Mouse (Mus musculus) lung, embryonic 16.5 days (tissue): Measurements from ENCODE around the gene Actl6b. TPM values are rescaled to one million over a fixed set of nuclear protein-coding genes. Genes with fewer than 3 reads are reported as not detected.

Experiments
- ATAC-seq: fragments of 200-750 bp; cut with Nextera tagmentation; 2 replicates; pipeline ENCODE4 v1.8.0; 2017; ENCODE audit warnings: low read depth, mild to moderate bottlenecking, moderate library complexity
- H3K27ac ChIP-seq: fragments of 300-500 bp; sonication (generic); 2 replicates; pipeline ENCODE4 v1.5.1; 2014; ENCODE audit warnings: mild to moderate bottlenecking, control low read depth, low read length
- H3K27me3 ChIP-seq: fragments of 300-500 bp; sonication (generic); 2 replicates; pipeline ENCODE4 v1.6.1; 2014; ENCODE audit warnings: low read depth, low read length, mixed read lengths; ENCODE audit not compliant: control insufficient read depth, insufficient read depth
- H3K36me3 ChIP-seq: fragments of 300-500 bp; sonication (generic); 2 replicates; pipeline ENCODE4 v1.6.1; 2014; ENCODE audit warnings: low read length; ENCODE audit not compliant: control insufficient read depth, insufficient read depth
- H3K4me1 ChIP-seq: fragments of 300-500 bp; sonication (generic); replicated peaks from 2 replicates; pipeline ENCODE4 v1.6.1; 2014; ENCODE audit warnings: low read length, mixed read lengths; ENCODE audit not compliant: control insufficient read depth, insufficient read depth
- H3K4me2 ChIP-seq: fragments of 300-500 bp; sonication (generic); 2 replicates; pipeline ENCODE4 v1.6.1; 2014; ENCODE audit warnings: low read depth, low read length, control low read depth
- H3K4me3 ChIP-seq: fragments of 300-500 bp; sonication (generic); 2 replicates; pipeline ENCODE4 v1.5.1; 2014; ENCODE audit warnings: mild to moderate bottlenecking, low read length, control low read depth
- H3K9ac ChIP-seq: fragments of 300-500 bp; sonication (generic); 2 replicates; pipeline ENCODE4 v1.6.1; 2014; ENCODE audit warnings: low read length, control low read depth
- H3K9me3 ChIP-seq: fragments of 300-500 bp; sonication (generic); 2 replicates; pipeline ENCODE4 v1.6.1; 2016; ENCODE audit warnings: low read length; ENCODE audit not compliant: control insufficient read depth
- WGBS: fragments of 180-500 bp; shearing (Covaris S2); extraction: QIAGEN DNeasy Blood & Tissue Kit; methylation state at CpG from one replicate; pipeline ENCODE4 v1.1.7; 2014; 5-methylcytosine and 5-hydroxymethylcytosine counted together
- polyA plus RNA-seq: library from polyadenylated mRNA; unstranded; fragments of >200 nt; fragmentation: Nextera tagmentation; extraction: Ambion mirVana; gene quantifications from 2 replicates; pipeline ENCODE4 v1.2.1, GENCODE M21; 2015

The Actl6b gene
- polyA plus RNA-seq, 1 experiment from 2014 or later: 0.51 TPM

GRCm38 (mm10) chr5:137544926-137545325 lies 8.4 kb upstream of the Actl6b start:
- no peak for ATAC-seq
- WGBS: 61% methylated on average over 6 of the region's 6 CpGs
- Histone ChIP-seq H3K4me2 (no peak overlapping the region), H3K27me3 (no peaks in the 10 kb centered on the region), H3K4me1 (no peaks in the 10 kb centered on the region), H3K27ac (no peak overlapping the region), H3K9me3 (no peaks in the 10 kb centered on the region), H3K36me3 (no peaks in the 10 kb centered on the region), H3K4me3 (no peak overlapping the region), H3K9ac (no peak overlapping the region)

DNA sequence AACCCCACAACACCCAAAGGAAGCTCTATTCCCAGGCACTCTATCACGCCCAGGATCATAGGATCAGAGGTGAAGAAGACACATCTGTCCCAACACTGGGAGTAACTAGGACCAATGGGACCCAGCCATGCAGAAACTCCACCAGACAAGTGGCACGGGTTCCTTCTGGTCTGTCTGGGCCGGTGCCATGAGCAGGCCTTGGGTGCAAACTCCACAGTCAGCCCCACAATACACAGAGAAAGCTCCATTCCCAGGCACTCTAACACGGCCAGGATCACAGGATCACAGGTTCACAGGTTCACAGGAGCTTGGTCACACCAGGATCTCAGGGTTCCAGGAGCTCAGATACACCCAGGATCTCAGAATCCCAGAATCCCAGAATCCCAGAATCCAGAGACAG lies 7.7 kb upstream of the Actl6b start:
- 67% methylated on average over 4 of the region's 4 CpGs for WGBS
- no peak for ATAC-seq

DNA sequence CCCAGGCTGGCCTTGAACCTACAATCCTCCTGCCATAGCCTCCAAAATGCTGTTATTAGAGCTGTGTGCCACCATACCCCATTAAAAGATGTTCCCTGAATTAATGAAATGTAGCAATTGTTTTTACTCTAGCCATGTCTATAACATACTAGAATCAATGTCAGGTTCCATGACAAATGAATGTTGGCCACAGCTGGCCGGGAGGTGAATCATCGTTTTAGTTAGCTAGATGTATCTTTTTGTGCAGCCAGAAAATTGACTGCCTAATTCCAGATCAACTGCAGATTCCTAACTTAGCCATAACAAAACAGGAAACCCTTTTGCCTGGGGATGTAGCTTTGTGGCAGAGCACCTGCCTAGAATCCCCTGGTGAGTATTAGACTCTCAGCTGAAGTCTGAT lies 3.5 kb upstream of the Actl6b start:
- H3K27ac ChIP-seq: no peak overlapping the region
- H3K36me3 ChIP-seq: no peaks in the 10 kb centered on the region
- H3K4me3 ChIP-seq: no peak overlapping the region
- H3K27me3 ChIP-seq: peaks cover 7% of the 10 kb centered on the region
- no peak overlapping the region for H3K4me2 ChIP-seq
- 67% methylated on average over 2 of the region's 2 CpGs for WGBS
- no peaks in the 10 kb centered on the region for H3K9me3 ChIP-seq
- ATAC-seq: no peak
- H3K9ac ChIP-seq: no peak overlapping the region
- no peaks in the 10 kb centered on the region for H3K4me1 ChIP-seq

More for the DNA sequence above, 7.7 kb upstream of the Actl6b start:
- no peaks in the 10 kb centered on the region for H3K9me3 ChIP-seq
- no peak overlapping the region for H3K9ac ChIP-seq
- H3K27me3 ChIP-seq: no peaks in the 10 kb centered on the region
- no peak overlapping the region for H3K4me3 ChIP-seq
- H3K36me3 ChIP-seq: no peaks in the 10 kb centered on the region
- no peaks in the 10 kb centered on the region for H3K4me1 ChIP-seq
- H3K27ac ChIP-seq: no peak overlapping the region
- no peak overlapping the region for H3K4me2 ChIP-seq

DNA sequence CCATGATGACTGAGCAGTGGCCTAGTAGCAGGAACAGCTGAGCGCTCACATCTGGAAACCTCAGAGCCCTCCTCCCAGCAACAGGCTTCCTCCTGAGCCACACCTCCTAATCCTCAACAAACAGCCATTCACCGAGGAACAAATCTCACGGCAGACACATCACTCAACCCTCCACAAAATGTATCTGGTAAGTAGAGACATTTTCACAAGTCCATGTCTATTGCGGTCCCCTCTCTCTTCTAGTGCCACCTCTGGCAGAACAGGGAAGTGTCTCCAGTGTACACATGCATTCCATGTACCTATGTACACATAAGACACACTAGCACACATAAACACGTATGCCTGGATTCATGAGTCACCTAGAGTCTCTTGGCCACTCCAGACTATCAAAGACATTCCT lies 2.2 kb upstream of the Actl6b start:
- no peak for ATAC-seq
- peaks cover 7% of the 10 kb centered on the region for H3K27me3 ChIP-seq
- H3K4me3 ChIP-seq: no peak overlapping the region
- no peak overlapping the region for H3K27ac ChIP-seq
- H3K4me2 ChIP-seq: no peak overlapping the region
- H3K4me1 ChIP-seq: no peaks in the 10 kb centered on the region
- H3K36me3 ChIP-seq: no peaks in the 10 kb centered on the region
- 68% methylated on average over 5 of the region's 5 CpGs for WGBS
- no peaks in the 10 kb centered on the region for H3K9me3 ChIP-seq
- H3K9ac ChIP-seq: no peak overlapping the region

- no peaks in the 10 kb centered on the region for H3K36me3 ChIP-seq
- 24% methylated on average over 6 of the region's 6 CpGs for WGBS
- H3K4me3 ChIP-seq: peak overlapping the region; percentile 16; the same call in 1 of the 2 replicates
- H3K4me2 ChIP-seq: peak overlapping the region; percentile 46
- H3K27ac ChIP-seq: no peak overlapping the region
- H3K9me3 ChIP-seq: no peaks in the 10 kb centered on the region
- peaks cover 7% of the 10 kb centered on the region for H3K27me3 ChIP-seq
- no peak for ATAC-seq
- no peak overlapping the region for H3K9ac ChIP-seq
- H3K4me1 ChIP-seq: no peaks in the 10 kb centered on the region
These were observed 317 bp upstream of the Actl6b start for GRCm38 (mm10) chr5:137553000-137553399.

GRCm38 (mm10) chr5:137553898-137554297 lies 581 bp downstream of the Actl6b start:
- Histone ChIP-seq H3K4me3 (peak overlapping the region; percentile 12; the same call in 1 of the 2 replicates), H3K27me3 (peaks cover 7% of the 10 kb centered on the region), H3K36me3 (no peaks in the 10 kb centered on the region), H3K4me2 (no peak overlapping the region), H3K27ac (no peak overlapping the region), H3K9me3 (no peaks in the 10 kb centered on the region), H3K9ac (no peak overlapping the region), H3K4me1 (no peaks in the 10 kb centered on the region)
- WGBS: 42% methylated on average over 11 of the region's 11 CpGs
- ATAC-seq: no peak

DNA sequence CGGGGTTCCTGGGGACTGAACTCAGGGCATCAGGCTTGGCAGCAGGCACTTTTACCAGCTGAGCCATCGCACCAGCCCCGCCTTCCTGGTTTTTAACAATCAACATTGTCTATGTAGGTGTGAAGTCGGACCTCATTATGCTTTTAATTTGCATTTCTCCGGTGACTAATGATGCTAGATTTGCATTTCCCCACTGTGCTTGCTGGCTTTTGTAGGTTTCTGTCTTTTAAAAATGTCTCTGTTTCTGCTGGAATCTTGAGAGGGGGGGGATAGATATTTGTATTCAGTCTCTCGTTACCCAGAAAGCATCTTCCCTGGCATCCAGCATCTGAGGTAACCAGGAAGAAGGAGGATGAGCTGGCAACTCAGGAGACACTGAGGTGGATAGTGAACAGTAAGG lies 8.2 kb downstream of the Actl6b start:
- Histone ChIP-seq H3K9me3 (no peaks in the 10 kb centered on the region), H3K4me3 (no peak overlapping the region), H3K36me3 (no peaks in the 10 kb centered on the region), H3K4me2 (no peak overlapping the region), H3K27me3 (no peaks in the 10 kb centered on the region), H3K4me1 (no peaks in the 10 kb centered on the region), H3K9ac (no peak overlapping the region), H3K27ac (no peak overlapping the region)
- 62% methylated on average over 6 of the region's 6 CpGs for WGBS
- no peak for ATAC-seq

DNA sequence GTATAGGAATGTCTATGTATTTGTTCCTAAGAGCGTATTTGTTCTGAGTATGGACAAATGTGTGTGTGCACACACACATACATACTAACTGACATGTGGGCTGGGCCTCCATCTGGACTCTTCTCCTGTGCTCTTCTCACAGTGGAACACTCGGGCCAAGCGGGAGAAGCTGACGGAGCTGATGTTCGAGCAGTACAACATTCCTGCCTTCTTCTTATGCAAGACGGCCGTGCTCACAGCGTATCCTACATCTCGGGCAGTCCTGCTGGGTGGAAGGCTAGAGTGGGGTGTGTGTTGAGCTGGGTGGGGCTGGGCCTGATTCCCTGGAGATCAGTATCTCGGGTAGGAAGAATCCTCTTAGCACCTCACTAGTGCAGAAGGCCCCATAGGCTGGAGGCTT lies 9.6 kb downstream of the Actl6b start:
- Histone ChIP-seq H3K9ac (no peak overlapping the region), H3K27ac (no peak overlapping the region), H3K4me2 (no peak overlapping the region), H3K9me3 (no peaks in the 10 kb centered on the region), H3K4me3 (no peak overlapping the region), H3K27me3 (no peaks in the 10 kb centered on the region), H3K4me1 (no peaks in the 10 kb centered on the region), H3K36me3 (no peaks in the 10 kb centered on the region)
- WGBS: 58% methylated on average over 10 of the region's 10 CpGs
- no peak for ATAC-seq

GRCm38 (mm10) chr5:137565744-137566143 lies 12.4 kb downstream of the Actl6b start:
- H3K27me3 ChIP-seq: no peaks in the 10 kb centered on the region
- WGBS: 60% methylated on average over 6 of the region's 6 CpGs
- no peak overlapping the region for H3K27ac ChIP-seq
- H3K36me3 ChIP-seq: no peaks in the 10 kb centered on the region
- H3K9me3 ChIP-seq: no peaks in the 10 kb centered on the region
- H3K4me3 ChIP-seq: no peak overlapping the region
- H3K4me1 ChIP-seq: peaks cover 2% of the 10 kb centered on the region; the same call in 1 of the 2 replicates
- no peak overlapping the region for H3K9ac ChIP-seq
- no peak overlapping the region for H3K4me2 ChIP-seq
- ATAC-seq: no peak

DNA sequence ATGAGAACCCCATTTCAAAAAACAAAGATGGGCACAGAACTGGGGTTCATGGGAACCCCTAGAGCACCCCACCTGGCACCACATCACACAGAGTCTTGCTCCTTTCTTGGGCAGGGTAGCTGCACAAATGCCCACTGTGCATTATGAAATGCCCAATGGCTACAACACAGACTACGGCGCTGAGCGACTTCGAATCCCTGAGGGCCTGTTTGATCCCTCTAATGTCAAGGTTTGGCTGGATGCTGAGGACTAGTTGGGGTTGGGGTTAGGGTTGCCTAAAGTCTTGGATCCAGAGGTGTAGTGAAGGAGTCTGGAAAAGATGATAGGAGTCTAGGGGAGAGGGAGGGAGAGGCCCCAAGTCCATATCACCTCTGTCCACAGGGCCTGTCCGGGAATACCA lies 13.1 kb downstream of the Actl6b start:
- no peak overlapping the region for H3K4me2 ChIP-seq
- no peaks in the 10 kb centered on the region for H3K27me3 ChIP-seq
- H3K36me3 ChIP-seq: no peaks in the 10 kb centered on the region
- ATAC-seq: no peak
- no peaks in the 10 kb centered on the region for H3K9me3 ChIP-seq
- WGBS: 89% methylated on average over 5 of the region's 5 CpGs
- peaks cover 2% of the 10 kb centered on the region; the same call in 1 of the 2 replicates for H3K4me1 ChIP-seq
- H3K27ac ChIP-seq: no peak overlapping the region
- H3K9ac ChIP-seq: no peak overlapping the region
- no peak overlapping the region for H3K4me3 ChIP-seq
